Mouse (Mus musculus) lung, postnatal 4 days (tissue): ENCODE results near the gene Tpr.

Experiments used
- DNase-seq, 2 experiments: peaks; one replicate each; pipeline ENCODE4 v3.0.0; 2021

The Tpr gene

DNA sequence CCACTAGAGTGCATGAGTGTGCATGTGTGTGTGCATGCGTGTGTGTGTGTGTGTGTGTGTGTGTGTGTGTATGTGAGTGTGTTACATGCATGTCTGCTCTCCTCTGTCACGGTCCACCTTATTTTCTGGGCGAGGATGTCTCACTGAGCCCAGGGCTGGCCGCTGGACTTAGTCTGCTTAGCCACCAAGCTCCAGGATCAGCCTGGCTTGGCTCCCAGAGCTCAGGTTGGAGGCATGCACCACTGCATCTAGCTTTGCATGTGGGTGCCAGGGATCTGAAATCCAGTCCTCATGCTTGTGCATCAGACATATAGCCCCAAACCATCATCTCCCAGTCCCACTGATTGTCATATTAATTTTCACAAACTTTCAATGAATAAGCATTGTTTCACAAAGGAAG lies 71.1 kb downstream of the Tpr start:
- no peak for DNase-seq

DNA sequence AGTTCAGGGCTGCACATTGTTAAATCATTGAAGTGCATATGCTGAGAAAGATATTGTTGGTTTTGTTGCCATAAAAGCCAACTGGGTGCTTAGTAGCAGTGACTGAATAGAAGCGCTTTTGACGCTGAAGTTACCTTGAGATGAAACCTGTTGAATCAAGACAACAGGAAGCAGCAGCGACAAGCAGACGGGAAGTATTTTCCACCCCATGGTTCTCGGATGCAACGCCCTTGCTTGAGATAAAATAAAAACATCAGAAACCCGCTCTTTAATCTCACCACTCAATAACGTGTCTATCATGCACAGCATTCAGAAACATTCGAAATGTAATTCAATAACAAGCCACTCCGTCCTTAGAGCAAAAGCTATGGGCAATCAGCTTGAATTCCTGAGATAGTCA lies 72.7 kb downstream of the Tpr start:
- DNase-seq, result no peak

DNA sequence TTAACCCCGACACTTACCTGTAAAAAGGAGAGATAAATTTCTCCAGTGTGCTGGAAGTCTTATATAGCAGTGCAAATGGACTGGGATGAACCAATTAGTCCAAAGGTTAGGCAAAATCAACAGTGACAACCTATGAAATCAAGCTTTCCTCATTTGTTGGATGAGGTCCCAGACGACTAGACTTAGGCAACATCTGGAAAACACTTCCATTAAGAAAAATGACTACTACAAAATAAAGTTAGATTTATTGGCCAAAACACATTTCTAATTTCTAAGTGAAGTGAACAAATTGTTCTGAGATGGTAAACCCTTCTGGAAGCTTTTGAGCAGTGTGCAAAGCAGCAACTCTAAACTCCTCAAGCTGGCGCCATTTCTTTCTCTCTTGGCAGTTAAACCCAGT lies 73.5 kb downstream of the Tpr start, which contains the start of gene Prg4:
Prg4 (minus strand) TSS at position 34 of the 400 bp plus-strand sequence.
- DNase-seq, result no peak

DNA sequence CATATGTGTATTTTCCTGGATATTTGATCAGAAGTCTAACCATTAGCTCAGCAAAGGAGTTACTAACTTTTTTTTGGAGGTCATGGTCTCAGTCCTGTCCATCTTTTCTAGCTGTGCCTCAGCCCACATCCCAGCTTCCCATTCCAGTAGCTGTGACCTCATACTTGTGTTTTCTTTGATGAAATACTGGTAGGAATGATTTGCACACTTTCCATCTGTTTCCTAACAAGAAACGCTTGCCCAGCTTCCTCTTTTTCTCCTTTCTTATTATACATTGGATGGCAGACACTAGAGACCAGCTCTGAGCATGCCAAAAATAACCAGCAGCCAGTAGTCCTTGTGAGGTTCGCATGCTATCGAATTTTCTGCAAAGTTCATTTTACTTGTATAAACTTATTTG lies 77.4 kb downstream of the Tpr start:
- DNase-seq, result no peak

DNA sequence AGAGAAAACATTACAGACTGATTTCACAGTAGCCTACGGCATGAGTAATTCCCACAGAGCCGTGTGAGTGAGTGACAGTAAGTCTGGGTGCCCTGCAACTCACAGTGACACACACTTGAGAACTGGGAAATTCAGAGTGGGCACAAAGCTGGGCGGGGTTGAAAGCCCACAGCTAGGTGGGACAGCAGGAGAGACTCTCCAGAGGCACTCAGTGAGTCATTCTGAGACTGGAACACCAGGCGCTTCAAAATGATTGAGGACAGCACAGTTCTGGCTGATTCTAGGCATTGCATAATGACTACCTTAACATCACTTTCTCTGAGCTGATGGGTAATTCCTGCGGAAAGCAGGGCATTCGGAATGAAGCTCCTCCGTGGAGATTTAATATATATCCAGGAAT lies 79.9 kb downstream of the Tpr start:
- DNase-seq, result no peak

DNA sequence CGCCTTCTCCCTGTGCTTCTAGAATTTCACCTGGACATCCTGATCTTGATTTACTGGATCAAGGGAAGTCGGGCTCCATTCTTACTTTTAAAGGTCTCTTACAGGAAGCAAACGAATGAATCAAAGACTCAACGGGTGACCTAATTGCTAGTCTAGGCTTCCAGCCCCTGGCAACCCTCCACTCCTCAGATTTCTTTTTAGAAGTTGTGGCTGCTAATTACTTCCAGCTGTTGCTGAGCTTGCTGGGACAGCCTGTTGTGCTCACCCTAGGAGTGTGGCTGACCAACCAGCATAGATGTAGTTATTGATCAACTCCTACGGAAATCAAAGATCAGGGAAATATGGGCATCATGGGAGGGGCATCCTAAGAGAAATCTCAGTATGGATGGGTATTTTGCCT lies 88.0 kb downstream of the Tpr start:
- no peak for DNase-seq

DNA sequence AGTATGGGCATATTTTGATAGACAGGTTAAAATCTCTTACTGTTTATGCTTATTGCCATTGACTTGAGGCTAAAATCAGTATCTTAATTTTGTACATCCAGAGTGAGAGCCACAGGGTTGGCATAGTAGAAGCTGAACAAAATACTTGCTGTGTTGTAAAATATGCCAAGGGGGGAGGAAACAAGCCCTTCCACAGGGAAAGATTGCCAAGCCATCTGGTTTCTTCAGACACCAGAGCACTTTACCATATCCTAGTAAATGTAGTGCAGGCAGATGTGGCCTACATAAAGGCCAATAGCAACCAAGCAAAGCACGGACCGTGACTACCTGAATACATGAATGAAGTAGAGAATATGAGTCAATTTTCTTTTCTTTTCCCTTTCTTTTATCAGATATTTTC lies 96.5 kb downstream of the Tpr start:
- no peak for DNase-seq

DNA sequence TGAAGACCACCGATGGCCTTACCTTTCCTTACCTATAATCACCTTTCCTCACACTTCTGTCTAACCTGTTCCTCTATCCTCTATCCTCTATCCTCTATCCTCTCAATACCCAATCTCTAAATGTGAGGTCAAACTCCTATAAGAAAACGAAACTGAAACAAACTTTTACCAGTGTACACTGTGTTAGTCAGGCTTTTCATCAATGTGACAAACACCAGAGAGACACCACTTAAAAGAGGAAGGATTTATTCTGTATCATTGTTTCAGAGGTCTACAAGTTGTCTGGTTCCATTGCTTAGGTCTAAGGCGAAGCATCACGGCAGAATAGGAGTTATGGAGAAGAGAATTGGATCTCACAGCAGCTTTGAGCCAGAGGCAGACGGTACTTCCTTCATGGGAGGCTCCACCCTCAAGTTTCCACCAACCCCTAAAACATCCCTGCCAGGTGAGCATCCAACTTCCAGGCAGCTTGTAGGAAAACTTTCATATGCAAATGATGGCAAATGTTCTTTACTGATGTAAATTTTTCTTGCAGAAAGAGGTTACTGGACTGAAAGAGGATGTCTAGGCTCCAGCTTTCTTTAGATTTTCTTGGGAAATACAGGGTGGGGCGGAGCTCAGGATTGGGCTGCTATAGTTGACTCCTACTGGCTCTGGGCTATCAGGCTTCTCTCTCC lies 104.1 kb downstream of the Tpr start:
- DNase-seq, result no peak

DNA sequence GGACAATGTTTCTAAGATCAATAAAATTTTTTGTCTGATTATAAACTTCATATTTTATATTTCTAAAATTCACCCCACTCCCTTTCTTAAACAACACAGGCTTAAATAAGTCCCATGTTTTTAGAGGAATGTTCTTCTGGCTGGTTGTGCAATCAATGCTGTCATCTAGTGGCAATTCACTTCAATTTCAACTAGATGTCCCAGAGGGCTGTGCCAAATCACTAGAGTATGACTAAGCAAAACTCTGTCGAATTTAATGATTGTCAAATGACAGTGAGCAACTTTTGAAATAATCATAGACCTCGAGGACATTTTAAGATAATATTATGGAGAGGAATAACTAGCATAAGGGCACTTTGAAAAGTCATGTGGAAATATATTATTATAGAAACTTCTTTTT lies 105.1 kb downstream of the Tpr start:
- DNase-seq, result no peak

DNA sequence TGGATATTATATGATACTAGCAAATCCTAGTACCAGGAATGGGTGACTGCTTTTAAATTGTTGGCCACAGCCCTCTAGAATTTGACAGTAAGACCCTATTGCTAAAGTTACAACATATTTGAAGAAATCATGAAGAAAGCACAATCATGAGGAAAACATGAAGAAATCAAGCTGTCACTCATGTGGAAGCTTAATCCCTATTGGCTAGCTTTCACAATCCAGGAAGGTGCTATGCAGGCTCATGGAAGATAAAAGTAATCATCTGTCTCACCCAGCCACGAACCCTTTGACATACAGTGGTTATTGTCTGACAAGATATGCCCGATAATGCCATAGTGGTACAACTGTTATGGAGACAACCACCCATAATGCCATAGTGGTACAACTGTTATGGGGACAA lies 105.5 kb downstream of the Tpr start:
- no peak for DNase-seq
